Mouse (Mus musculus) olfactory bulb, adult 2 months (tissue): ENCODE data around the gene Plekhg3.

Experiments
- CTCF ChIP-seq: fragments of 200-500 bp; IDR thresholded peaks from 2 replicates; pipeline ENCODE4 v1.5.1; 2012; ENCODE audit warnings: low read depth, mild to moderate bottlenecking, low read length, moderate library complexity; ENCODE audit not compliant: insufficient read depth
- POLR2A ChIP-seq: fragments of 200-500 bp; IDR thresholded peaks from 2 replicates; pipeline ENCODE4 v1.6.1; 2012; ENCODE audit warnings: mild to moderate bottlenecking, low read depth, low read length, moderate library complexity; ENCODE audit not compliant: insufficient read depth

GRCm38 (mm10) chr12:76535471-76535900, 4.8 kb downstream of the Plekhg3 start:
- TF ChIP-seq POLR2A, result no peak
- no peak for TF ChIP-seq CTCF
